Mouse (Mus musculus) E14TG2a.4 (cell line): ENCODE results near the gene Psma1.

Source experiments
- CTCF ChIP-seq: conservative IDR thresholded peaks from 2 replicates; pipeline ENCODE4 v1.5.1; 2014; ENCODE audit warnings: low read length
- NANOG ChIP-seq: IDR thresholded peaks from 2 replicates; pipeline ENCODE4 v1.6.1; 2014; ENCODE audit warnings: borderline replicate concordance, low read length, mixed read lengths
- POU5F1 ChIP-seq: IDR thresholded peaks from 2 replicates; pipeline ENCODE4 v1.6.1; 2014; ENCODE audit warnings: low read length, borderline replicate concordance

DNA sequence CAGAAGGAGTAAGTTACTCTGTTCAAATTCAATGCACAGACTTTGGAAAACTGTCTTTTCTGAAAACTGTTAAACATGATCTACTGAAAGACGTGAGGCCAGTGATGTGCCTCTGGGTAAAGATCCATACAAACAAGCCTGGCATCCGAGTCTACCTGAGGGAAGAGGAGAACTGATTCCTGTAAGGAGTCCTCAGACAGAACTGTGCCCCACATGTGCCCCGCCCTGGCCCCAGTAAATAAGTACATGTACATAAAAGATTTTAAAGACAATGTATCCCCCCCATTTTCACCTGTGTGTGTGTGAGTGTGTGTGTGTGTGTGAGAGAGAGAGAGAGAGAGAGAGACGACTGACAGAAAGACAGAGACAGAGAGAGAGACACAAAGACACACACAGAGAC lies 42.0 kb upstream of the Psma1 start:
- no peak for TF ChIP-seq CTCF
- no peak for TF ChIP-seq NANOG
- no peak for TF ChIP-seq POU5F1
